Mouse (Mus musculus): Measurements from ENCODE around the gene Jhy.

Jhy gene

GRCm38 (mm10) chr9:40963586-40964417 is at the start of gene Jhy:
TSS of gene Jhy (minus strand) at chr9:40964118.
- no peak for DNase-seq (ENCODE audit: low spot score in 2 of 2)

- DNase-seq (ENCODE audit: low spot score in 2 of 2), result no peak
These were observed 48.5 kb upstream of the Jhy start for GRCm38 (mm10) chr9:41012456-41012855.

GRCm38 (mm10) chr9:41011512-41012436 is 47.9 kb upstream of the Jhy start:
- DNase-seq (ENCODE audit: low spot score in 2 of 2), result no peak

- no peak for DNase-seq (ENCODE audit: low spot score in 2 of 2)
These were observed 43.9 kb upstream of the Jhy start for GRCm38 (mm10) chr9:41007785-41008184.

- no peak for DNase-seq (ENCODE audit: low spot score in 2 of 2)
These were observed 40.5 kb upstream of the Jhy start, which contains the start of gene Crtam for GRCm38 (mm10) chr9:41004415-41004814. TSS of gene Crtam (minus strand) at chr9:41004628.

GRCm38 (mm10) chr9:40997116-40997779 is 33.3 kb upstream of the Jhy start:
- no peak for DNase-seq (ENCODE audit: low spot score in 2 of 2)

GRCm38 (mm10) chr9:40994075-40994474 is 30.2 kb upstream of the Jhy start:
- no peak for DNase-seq (ENCODE audit: low spot score in 2 of 2)

- no peak for DNase-seq (ENCODE audit: low spot score in 2 of 2)
These were observed 27.6 kb upstream of the Jhy start for GRCm38 (mm10) chr9:40991511-40991910.

- DNase-seq (ENCODE audit: low spot score in 2 of 2), result no peak
These were observed 26.1 kb upstream of the Jhy start for GRCm38 (mm10) chr9:40989940-40990588.

- DNase-seq (ENCODE audit: low spot score in 2 of 2), result no peak
These were observed 20.4 kb upstream of the Jhy start for GRCm38 (mm10) chr9:40984313-40984712.

GRCm38 (mm10) chr9:40983758-40984157 is 19.8 kb upstream of the Jhy start:
- no peak for DNase-seq (ENCODE audit: low spot score in 2 of 2)

- DNase-seq (ENCODE audit: low spot score in 2 of 2), result no peak
These were observed 18.6 kb upstream of the Jhy start for GRCm38 (mm10) chr9:40982480-40982879.

GRCm38 (mm10) chr9:40974042-40974801 is 10.3 kb upstream of the Jhy start:
- DNase-seq (ENCODE audit: low spot score in 2 of 2), result no peak

- no peak for DNase-seq (ENCODE audit: low spot score in 2 of 2)
These were observed 448 bp upstream of the Jhy start for GRCm38 (mm10) chr9:40964418-40964714.

GRCm38 (mm10) chr9:40961401-40961800 is 2.5 kb downstream of the Jhy start:
- DNase-seq (ENCODE audit: low spot score in 2 of 2), result no peak

- DNase-seq (ENCODE audit: low spot score in 2 of 2), result no peak
These were observed 14.8 kb downstream of the Jhy start for GRCm38 (mm10) chr9:40949039-40949615.

- DNase-seq (ENCODE audit: low spot score in 2 of 2), result no peak
These were observed 15.4 kb downstream of the Jhy start for GRCm38 (mm10) chr9:40948473-40948872.

- no peak for DNase-seq (ENCODE audit: low spot score in 2 of 2)
These were observed 16.8 kb downstream of the Jhy start for GRCm38 (mm10) chr9:40947131-40947530.

- DNase-seq (ENCODE audit: low spot score in 2 of 2), result no peak
These were observed 26.5 kb downstream of the Jhy start for GRCm38 (mm10) chr9:40937425-40937824.

- DNase-seq (ENCODE audit: low spot score in 2 of 2), result no peak
These were observed 30.6 kb downstream of the Jhy start for GRCm38 (mm10) chr9:40933323-40933722.

All from urinary bladder, postnatal 4 days (tissue).